Mouse (Mus musculus): Measurements from ENCODE around the gene Vmn1r2. TPM values are rescaled to one million over a fixed set of nuclear protein-coding genes. Genes with fewer than 3 reads are reported as not detected.
"Not testable (repeated sequence)": the region's sequence is repeated elsewhere in the genome, so short reads cannot be mapped to it uniquely, and the experiment has no call there.

Gene Vmn1r2
- not detected in 3 replicates for total RNA-seq (2017)

- not testable (repeated sequence) for ATAC-seq (replicated peaks; ENCODE audit: insufficient number of reproducible peaks, low FRiP score, low TSS enrichment, poor library complexity, severe bottlenecking)
Observed at GRCm38 (mm10) chr4:3167020-3167419, at the start of gene Vmn1r2. Gene Vmn1r2 (plus strand): TSS chr4:3167320.

GRCm38 (mm10) chr4:3147926-3148325 lies 19.2 kb upstream of the Vmn1r2 start:
- ATAC-seq (replicated peaks; ENCODE audit: insufficient number of reproducible peaks, low FRiP score, low TSS enrichment, poor library complexity, severe bottlenecking), result not testable (repeated sequence)

- ATAC-seq (replicated peaks; ENCODE audit: insufficient number of reproducible peaks, low FRiP score, low TSS enrichment, poor library complexity, severe bottlenecking), result not testable (repeated sequence)
Observed at GRCm38 (mm10) chr4:3153320-3153719, 13.8 kb upstream of the Vmn1r2 start.

GRCm38 (mm10) chr4:3164429-3164828 lies 2.7 kb upstream of the Vmn1r2 start:
- not testable (repeated sequence) for ATAC-seq (replicated peaks; ENCODE audit: insufficient number of reproducible peaks, low FRiP score, low TSS enrichment, poor library complexity, severe bottlenecking)

- ATAC-seq (replicated peaks; ENCODE audit: insufficient number of reproducible peaks, low FRiP score, low TSS enrichment, poor library complexity, severe bottlenecking), result no peak; the same call in 1 of the 2 replicates
Observed at GRCm38 (mm10) chr4:3165046-3165445, 2.1 kb upstream of the Vmn1r2 start.

- not testable (repeated sequence) for ATAC-seq (replicated peaks; ENCODE audit: insufficient number of reproducible peaks, low FRiP score, low TSS enrichment, poor library complexity, severe bottlenecking)
Observed at GRCm38 (mm10) chr4:3174586-3174985, 7.5 kb downstream of the Vmn1r2 start.

GRCm38 (mm10) chr4:3175756-3176155 lies 8.6 kb downstream of the Vmn1r2 start:
- not testable (repeated sequence) for ATAC-seq (replicated peaks; ENCODE audit: insufficient number of reproducible peaks, low FRiP score, low TSS enrichment, poor library complexity, severe bottlenecking)

- ATAC-seq (replicated peaks; ENCODE audit: insufficient number of reproducible peaks, low FRiP score, low TSS enrichment, poor library complexity, severe bottlenecking), result not testable (repeated sequence)
Observed at GRCm38 (mm10) chr4:3176195-3176594, 9.1 kb downstream of the Vmn1r2 start.

GRCm38 (mm10) chr4:3176746-3177490 lies 9.8 kb downstream of the Vmn1r2 start:
- ATAC-seq (replicated peaks; ENCODE audit: insufficient number of reproducible peaks, low FRiP score, low TSS enrichment, poor library complexity, severe bottlenecking), result not testable (repeated sequence)

GRCm38 (mm10) chr4:3185258-3185657 lies 18.1 kb downstream of the Vmn1r2 start, which contains the start of gene Vmn1r3:
Gene Vmn1r3 (minus strand): TSS chr4:3185358.
- not testable (repeated sequence) for ATAC-seq (replicated peaks; ENCODE audit: insufficient number of reproducible peaks, low FRiP score, low TSS enrichment, poor library complexity, severe bottlenecking)

- not testable (repeated sequence) for ATAC-seq (replicated peaks; ENCODE audit: insufficient number of reproducible peaks, low FRiP score, low TSS enrichment, poor library complexity, severe bottlenecking)
Observed at GRCm38 (mm10) chr4:3209643-3210217, 42.6 kb downstream of the Vmn1r2 start.

GRCm38 (mm10) chr4:3213349-3213748 lies 46.2 kb downstream of the Vmn1r2 start:
- not testable (repeated sequence) for ATAC-seq (replicated peaks; ENCODE audit: insufficient number of reproducible peaks, low FRiP score, low TSS enrichment, poor library complexity, severe bottlenecking)

- not testable (repeated sequence) for ATAC-seq (replicated peaks; ENCODE audit: insufficient number of reproducible peaks, low FRiP score, low TSS enrichment, poor library complexity, severe bottlenecking)
Observed at GRCm38 (mm10) chr4:3216382-3216781, 49.3 kb downstream of the Vmn1r2 start.

Other genes starting within 250 kb of the Vmn1r2 start
- not detected in 3 replicates for gene Vmn1r3, start 18.0 kb downstream of the Vmn1r2 start, total RNA-seq (2017)

Measured in monocyte, adult 5-6 weeks (primary cell).